Mouse (Mus musculus): ENCODE measurements around the gene Zbtb20.

The Zbtb20 gene

DNA sequence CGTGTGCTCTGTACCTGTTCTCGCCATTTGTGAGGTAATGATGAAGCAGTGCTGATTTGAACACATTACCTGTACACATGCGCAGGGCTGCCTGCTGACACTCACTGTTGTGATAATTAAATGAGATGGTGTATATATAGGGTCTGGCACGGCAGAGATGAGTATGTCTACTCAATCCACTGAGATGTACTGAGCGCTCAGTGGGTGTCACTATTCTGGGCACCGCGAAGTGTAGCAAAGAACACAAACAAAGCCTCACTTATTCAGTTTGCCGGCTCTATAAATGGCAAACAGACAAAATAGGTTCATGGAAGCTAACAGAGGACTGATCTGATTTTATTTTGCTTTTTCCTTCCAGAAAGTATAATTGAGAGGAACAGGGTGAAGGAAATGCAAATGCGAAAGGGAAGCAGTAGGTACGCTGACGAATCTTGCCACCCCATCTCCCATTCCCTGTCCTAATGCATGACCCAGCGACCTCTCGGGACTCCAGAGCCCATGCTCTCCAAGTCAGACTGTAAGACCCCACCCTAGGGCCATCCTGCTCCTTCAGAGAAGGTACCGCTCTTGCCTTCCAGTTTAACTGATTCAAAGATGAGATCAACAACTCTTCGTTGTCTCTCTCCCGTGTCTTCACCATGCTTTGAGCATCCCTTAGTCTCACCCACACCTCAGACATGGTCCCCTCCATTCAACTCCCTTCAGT is 695.8 kb downstream of the Zbtb20 start:
- DNase-seq (ENCODE audit: low spot score) = no peak

DNA sequence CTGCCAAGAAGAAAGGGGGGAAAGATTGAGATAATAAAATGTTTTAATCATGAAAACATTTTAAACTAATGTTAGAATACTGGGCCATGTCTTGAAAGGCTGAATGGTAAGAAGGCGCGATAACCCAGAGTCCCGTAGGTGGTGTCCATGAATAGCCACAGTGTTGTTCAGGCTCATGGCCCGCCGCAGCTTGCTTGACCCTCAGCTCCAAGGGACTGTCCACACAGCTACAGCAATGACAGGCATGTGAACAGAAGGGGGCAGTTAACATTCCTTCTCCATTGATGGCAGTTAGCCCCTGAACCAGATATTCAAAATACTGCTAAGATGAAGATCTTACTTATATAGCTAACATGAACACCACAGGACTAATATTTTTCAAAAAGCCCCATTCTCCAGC is 696.5 kb downstream of the Zbtb20 start:
- no peak for DNase-seq (ENCODE audit: low spot score)

DNA sequence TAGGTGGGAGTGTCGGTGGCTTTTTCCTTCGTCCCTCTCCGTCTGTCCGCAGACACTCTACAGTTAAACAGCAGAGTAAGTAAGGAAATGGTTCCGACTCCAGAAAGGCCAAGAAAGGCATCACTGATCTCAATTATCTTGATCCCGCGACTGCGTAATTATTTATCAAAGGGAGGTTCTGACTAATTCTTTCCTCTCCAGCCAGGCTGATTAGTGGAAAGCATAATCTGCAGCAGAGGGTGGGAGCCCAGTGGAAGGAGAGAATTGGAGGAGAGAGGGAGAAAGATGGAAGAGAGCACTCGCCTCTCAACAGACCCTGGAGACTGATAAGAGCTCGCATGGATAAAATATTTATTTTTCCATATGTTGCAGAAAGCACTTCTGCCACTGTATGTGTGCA is 697.1 kb downstream of the Zbtb20 start:
- DNase-seq (ENCODE audit: low spot score) = no peak

DNA sequence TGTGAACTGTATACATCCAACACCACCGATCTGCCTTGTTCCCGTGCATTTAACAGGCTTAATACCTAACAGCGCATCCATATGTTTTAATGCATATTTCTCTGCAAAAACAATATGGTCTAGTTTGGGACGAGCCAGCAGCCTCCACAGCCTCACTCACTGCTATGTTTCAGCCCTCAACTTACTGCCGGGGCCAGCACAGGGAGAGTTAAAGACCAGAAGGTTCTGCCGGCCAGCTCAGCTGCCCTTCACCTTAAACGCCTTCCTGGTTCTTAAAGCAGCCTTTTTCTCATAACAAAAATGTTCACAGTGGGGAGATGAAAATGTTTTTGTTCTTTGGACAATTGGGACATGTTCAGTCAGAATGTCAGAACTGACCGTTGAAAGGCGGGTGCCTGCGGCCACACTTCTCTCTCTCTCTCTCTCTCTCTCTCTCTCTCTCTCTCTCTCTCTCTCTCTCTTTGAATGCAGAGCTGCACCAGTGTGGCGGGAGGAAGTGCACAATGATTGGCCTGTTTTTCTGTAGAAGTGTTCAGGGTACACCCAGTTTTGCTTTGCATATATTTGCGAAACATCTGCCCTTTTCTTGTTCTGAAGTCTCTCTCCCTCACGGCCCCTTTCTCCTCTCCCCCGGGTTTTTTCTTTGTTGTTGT is 697.6 kb downstream of the Zbtb20 start:
- DNase-seq (ENCODE audit: low spot score) = no peak

DNA sequence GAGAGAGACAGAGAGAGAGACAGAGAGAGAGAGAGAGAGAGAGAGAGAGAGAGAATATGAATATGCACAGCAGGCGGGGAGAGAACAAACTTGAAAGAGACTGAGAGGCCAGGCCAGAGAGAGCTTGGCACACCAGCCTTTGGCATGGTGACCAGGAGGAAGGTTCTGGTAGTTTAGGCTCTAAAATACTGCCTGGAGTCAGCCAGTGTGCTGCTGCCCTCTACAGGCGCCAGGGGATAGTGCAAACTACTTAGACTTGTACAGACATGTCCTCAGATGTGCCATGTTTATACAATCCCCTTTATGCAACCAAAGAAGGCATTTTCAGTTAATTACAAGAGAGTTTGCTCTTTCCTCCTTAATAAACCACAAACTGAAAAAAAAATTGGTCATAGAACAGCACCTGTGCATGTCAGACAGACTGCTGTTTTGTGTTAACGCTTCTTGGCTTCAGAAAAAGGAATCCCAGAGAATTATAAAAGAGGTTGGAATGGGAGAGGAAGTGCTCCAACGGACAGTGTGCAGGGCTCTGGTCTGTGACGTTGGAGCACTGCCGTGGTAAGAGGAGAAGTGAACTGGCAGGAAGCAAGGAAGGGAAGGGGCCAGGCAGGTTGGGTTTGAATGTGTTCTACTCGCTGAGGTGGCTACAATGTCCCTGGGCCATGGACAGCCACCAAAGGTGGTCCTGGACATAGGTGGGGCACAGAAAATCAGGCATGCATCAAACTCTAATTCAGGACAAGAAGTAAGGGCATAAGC is 698.5 kb downstream of the Zbtb20 start:
- peak; percentile 95 for DNase-seq (ENCODE audit: low spot score)

DNA sequence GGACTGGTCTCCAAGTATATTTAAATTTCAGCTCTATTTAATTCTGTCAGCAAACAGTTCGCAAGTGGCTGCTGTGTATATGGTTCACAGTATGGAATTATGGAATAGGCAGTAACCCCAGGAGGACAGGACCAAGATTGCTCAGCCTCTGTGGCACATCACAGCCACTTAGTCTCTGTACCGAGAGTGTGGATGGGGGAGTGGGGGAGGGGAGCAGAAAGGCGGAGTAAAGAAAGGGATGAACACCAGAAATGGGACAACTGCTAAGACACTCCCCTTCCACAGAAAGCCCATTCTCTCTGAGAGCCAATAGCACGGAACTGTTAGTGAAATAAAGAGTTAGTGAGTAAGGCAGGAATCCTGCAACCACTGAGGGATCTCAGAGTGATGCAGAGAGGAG is 699.4 kb downstream of the Zbtb20 start:
- peak; percentile 68 for DNase-seq (ENCODE audit: low spot score)

DNA sequence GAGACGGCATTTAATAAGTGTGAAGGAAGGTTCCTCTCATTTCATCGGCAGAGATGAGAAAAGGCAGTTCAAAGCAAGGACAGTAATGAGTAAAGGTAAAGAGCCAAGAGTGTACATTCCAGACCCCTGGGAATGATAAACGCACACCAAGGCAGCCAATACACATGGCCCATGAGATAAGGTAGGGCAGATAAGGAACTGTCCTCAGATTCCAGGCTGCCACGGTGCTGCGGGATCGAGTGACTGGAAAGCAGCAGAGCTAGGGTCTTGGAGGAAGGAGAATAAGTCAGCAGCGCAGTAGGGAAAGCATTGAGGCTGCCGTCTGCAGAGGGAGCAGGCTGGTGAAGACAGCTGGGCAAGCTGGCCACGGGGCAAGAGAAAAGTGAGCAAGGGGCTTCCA is 699.8 kb downstream of the Zbtb20 start:
- DNase-seq (ENCODE audit: low spot score) = no peak

DNA sequence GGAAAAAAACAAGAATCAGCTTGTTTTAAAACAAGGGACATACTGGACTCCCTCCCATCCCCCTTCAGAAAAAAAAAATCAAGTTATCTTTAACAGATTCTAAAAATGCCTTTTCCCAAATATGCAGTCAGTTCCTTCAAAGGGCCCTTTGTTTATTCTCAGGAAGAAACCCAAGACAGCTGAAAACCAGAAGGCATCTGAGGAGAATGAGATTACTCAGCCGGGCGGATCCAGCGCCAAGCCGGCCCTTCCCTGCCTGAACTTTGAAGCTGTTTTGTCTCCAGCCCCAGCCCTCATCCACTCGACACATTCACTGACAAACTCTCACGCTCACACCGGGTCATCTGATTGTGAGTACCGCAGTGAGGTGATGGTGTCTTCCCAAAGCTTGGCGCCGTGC is 701.7 kb downstream of the Zbtb20 start:
- peak; percentile 79 for DNase-seq (ENCODE audit: low spot score)

DNA sequence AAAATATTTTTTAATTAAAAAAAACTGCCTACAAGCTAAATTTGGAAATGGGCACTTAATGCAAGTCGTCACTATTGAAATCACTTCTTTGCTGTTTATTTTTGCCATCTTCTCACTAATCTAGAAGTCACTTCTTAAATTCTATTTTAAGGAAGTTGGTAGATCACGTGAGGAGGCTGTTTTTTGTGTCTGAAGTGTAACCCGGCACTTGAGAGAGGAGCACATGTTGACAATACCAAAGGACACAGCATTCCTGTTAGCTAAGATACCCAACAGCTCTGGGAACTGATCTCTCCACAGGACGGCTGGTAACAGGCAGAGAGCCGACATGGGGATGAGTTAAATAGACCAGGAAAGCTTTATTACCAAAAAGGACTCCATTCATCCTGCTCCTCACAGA is 702.7 kb downstream of the Zbtb20 start:
- no peak for DNase-seq (ENCODE audit: low spot score)

DNA sequence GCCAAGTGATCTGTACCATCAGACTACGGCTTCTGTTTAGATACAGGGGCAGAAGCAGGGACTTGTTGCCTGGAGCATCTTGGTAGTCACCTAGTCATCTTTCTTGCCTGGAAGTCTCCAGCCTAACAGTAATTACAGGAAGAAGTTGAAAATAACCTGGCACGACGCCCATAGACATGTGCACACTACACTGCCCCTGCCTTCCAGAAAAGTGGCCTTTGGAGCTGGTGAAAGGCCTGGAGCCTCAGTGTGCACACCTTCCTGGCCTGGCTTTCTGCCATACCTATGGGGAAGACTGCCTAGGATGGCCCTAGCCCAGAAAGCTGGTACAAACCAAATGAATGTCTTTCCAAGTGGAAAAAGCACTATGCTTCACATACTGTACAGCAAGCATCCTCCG is 703.4 kb downstream of the Zbtb20 start:
- DNase-seq (ENCODE audit: low spot score) = no peak

DNA sequence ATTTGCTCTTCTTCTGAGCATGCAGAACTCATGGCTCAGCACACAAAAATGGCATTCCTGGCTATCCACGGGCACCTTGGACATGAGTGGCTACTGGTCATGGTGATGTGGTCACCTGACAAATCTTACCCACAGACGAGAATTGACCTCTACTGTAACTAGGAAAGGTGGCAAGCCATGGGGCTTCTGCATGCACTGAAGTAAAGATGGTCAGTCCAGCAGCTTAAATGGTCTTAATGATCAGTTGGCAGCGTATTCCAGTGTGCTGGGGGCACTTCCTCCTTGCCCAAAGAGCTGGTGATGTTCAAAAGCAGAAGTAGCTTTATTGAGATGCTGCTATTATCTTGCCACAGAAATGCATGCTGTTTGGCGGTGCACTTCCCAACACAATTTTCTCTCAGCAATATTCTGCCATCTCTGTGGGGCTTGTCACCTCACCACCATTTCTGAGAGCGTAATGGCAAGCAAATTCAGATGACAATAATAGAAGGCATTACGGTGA is 704.7 kb downstream of the Zbtb20 start:
- DNase-seq (ENCODE audit: low spot score) = no peak

DNA sequence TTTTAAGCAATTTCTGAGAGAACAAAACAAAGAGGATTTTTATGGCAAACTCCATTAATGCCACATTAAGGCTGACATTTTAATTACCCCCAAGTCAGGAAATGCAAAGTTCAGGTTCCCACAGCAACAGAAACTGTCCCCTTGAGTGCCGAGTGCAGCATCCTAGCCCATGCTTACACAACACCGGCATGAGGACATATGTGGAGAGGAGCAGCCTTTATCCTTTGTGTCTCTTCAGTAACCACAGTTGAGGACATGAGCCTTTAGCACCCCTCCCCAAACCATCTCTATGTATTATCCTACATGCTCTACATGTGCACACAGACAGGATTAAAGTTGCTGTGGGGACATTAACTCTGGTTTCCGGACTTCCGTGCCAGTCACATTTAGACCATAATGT is 705.9 kb downstream of the Zbtb20 start:
- DNase-seq (ENCODE audit: low spot score) = no peak

DNA sequence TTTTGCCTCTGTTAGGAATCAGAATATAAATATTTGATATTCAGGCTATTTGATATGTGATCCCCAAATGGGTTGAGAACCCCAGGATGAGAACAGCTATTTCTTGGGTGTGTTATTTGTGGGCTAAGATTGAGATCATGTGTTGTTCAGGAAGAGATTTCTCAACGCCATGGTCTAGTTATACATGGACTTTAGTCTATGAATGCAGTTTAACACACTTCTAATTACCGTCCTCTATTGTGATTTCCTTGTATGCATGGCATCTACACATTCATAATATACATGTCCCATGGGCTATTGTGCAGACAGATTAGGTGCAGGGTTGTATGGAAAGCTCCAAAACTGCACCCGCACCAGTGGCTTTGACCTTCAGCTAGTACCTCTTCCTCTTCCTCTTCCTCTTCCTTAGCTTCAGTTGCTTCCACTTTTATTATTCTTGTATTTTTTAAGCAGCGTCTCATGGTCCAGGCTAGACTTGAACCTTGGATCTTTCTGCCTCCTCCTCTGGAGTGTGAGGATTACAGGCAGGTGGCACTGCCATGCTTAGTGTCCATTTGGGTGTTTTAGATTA is 711.3 kb downstream of the Zbtb20 start:
- no peak for DNase-seq (ENCODE audit: low spot score)

DNA sequence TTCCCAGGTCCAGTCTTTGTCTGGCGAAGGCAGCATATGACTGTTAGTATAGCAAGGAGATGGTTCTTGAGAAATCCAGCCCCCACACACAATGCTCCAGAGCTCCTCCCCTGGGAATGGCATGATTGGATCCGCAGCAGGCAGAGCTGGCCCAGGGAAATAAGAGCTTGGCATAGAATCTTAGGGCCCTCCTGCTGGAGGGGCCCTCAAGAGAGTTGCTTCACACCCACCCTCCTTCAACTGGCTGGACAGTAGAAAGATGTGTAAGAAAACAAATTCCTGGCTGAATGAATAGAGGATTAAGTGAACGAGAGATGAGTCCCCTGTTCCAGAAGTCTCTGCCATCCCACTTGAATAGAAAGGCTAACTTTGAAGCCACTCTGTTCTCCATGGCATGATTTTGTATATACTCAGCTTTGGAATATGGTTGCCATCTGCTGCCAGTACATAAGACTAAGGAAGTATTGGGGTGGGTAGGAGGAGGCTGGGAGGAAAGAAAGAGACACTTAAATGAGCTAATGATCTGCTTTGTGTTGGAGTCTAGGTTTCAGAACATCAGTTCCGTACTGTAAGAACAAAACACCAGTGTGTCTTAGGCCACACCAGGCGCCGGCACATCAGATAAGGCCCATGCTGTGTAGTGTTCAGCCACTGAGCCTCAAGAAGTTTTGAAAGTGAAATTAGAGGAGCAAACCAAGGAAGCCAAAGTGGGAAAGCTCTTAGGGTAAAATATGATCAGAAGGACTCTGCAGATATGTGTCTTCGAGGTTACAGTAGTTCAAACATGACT is 715.2 kb downstream of the Zbtb20 start:
- no peak for DNase-seq (ENCODE audit: low spot score)

DNA sequence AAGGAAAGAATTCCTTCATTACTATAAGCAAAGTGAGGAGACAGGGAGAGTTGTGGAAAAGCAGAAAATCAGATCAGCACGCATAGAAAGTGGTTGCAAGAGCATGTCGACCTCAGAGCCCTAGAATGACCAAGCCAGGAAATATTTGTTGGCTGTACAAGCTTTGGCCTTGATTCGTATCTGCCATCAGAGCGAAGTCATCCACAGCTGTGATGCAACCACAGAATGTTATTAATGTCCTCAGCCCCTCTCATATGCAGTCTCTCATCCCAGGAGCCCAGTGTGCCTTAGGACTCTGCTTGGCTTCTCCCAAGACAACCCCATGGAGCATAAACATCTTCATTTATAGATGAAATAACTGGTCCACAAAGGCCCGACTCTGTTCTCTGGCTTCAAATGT is 716.4 kb downstream of the Zbtb20 start:
- DNase-seq (ENCODE audit: low spot score) = no peak

DNA sequence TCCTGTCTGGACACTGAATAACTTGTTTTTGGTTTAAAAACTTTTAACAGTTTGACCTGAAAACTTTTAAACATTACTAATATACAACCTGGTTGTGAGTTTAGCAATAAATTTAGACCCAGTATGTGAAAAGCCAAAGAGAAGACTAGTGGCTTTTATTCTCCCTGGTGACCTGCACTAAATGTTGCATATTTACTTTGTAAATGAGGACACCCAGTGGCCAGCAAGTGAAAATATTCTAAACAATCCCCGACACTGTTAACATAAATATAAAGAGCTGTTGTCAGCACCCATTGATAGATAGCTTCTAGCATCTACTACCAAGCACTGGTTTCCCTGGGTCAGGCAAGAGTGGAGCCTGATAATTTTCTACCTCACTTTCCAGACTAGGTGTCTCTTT is 717.1 kb downstream of the Zbtb20 start:
- no peak for DNase-seq (ENCODE audit: low spot score)

DNA sequence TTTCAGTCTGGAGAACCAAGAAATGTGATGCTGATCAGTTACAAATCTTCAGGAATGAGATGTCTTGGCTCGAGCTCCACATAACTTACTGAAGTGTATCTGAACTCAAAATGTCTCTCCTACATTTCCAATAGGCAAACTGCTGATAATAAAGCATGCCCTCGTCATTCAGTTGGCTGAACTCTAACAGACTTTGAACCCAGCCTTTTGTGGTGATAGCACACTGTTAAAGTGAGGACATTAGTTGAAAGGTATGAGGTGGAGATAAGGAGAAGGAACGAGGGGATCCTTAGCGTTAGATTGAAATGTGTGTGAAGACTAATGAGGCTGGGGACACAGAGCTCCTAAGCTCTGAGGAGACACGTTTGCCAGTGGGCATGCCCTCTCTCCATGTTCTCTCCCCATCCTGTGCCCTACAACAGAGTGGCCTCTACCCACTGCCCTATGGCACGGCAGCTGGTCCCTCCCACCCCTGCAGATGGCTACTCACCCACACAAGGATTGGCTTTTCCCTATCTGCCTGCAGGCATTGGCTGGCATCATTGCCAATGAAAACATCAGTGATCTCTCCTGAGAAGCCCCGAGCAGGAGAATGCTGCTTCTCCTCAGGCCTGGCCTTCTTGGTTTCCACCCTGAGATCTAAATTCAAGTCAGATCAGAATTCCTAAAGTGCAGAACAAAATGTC is 721.8 kb downstream of the Zbtb20 start:
- no peak for DNase-seq (ENCODE audit: low spot score)

DNA sequence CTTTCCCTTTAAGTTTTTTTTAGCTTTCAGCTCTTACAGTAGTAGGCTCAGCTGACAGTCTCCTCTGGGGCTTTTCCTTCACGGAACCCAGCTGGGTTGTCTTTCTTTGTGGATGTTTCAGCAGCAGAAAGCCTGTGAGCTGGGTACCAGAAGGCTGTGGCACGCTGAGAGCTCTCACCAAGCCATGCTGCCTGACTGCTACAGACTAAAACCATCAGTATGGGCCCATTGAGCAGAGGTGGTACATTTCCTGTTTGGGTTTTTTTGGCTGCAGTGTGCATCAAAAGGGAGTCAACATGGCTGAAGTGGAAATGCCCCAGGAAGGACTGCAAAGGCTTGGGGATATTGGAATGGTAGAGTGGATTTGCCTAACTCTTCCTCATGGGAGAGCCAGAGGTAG is 724.0 kb downstream of the Zbtb20 start:
- DNase-seq (ENCODE audit: low spot score) = no peak

DNA sequence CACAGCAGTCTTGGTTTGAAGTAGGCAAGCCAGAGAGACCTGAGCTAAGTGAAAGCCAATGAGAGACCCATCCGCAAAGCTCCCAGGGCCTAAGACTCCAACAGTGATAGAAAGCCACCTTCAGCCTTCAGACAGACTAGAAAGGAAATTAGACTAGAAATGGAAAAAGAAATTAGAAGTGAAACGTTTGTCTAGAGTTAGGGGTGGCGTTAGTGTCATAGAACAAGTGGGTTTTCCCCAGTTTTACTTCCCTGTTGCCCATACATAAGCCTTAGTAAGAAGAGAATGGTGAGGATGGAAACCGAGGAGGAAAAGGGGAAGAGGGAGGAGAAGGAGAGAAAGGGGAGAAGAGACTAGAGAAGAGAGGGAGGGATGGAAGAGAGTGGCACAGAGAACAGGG is 726.9 kb downstream of the Zbtb20 start:
- no peak for DNase-seq (ENCODE audit: low spot score)

DNA sequence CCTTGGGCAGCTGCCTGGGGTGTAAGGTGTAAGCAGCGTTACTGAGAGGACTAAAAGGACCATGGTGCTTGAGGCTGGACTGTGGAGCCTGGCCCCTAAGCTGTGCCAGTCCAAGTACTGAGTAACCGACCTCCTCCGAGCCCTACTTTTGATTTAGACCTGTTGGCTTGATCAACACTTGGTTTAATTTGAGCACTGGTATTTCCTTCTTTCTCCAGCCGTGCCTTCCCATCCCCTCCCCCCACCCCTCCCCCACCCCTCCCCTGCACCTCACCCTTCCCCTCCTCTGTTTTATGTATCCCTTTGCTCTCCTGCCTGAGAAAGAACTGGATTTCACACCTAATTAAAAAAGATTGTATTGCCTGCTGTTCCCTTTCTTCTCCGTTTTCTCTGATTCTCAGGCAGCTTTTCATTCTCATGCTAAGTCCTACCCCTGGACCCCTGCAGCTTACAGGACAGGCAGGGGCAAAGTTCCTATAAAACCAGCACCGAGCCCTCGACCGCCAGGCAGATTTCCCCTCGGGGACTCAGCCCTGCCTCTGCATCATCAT is 728.0 kb downstream of the Zbtb20 start:
- DNase-seq (ENCODE audit: low spot score) = no peak

DNA sequence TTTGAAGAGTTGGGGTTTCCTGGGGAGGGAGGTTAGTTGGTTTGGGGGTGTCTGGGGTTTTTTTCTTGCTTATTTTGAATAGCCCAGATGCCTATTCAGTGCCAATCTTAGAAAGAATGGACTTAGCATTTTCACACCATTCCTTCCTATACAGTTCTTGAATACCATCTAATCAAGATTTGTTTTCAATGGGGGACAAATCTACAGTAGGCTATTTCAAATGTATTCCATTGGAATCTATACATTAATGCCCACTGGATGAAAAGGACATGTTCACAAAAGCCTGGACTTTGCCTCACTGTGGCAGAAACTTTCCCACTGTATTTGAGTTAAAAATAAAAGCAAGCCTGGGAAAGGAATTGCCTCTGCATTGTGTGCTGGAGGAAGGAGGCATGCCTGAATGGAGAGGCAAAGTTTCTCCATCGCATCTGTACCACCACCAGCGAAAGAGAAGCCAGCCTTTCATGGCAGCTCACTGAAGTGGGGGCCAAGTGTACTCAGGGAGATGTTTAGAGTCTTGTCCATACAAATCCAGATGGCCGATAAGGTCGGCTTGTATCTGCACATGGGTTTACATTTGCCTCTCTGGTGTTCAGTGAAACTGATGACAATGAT is 728.8 kb downstream of the Zbtb20 start:
- no peak for DNase-seq (ENCODE audit: low spot score)

Data from testis, postnatal 10 days (tissue).